Mouse (Mus musculus) embryonic facial prominence, embryonic 11.5 days (tissue): Measurements from ENCODE around the gene Intu. TPM values are rescaled to one million over a fixed set of nuclear protein-coding genes. Genes with fewer than 3 reads are reported as not detected.

Experiments used
- ATAC-seq: fragments of 200-750 bp; cut with Nextera tagmentation; replicated peaks from 2 replicates; pipeline ENCODE4 v1.8.0; 2017; ENCODE audit warnings: low read depth; ENCODE audit not compliant: insufficient number of reproducible peaks, low FRiP score, low TSS enrichment
- DNase-seq: peaks from one replicate; pipeline ENCODE4 v3.0.0-alpha.2; 2015; ENCODE audit warnings: low spot score
- H3K27ac ChIP-seq: fragments of 300-500 bp; sonication (generic); replicated peaks from 2 replicates; pipeline ENCODE4 v1.5.1; 2014; ENCODE audit warnings: mild to moderate bottlenecking, low read depth, low read length, control low read depth
- H3K27me3 ChIP-seq: fragments of 300-500 bp; sonication (generic); 2 replicates; pipeline ENCODE4 v1.6.1; 2014; ENCODE audit warnings: mild to moderate bottlenecking, low read length, moderate library complexity, mixed read lengths; ENCODE audit not compliant: control insufficient read depth, insufficient read depth
- H3K36me3 ChIP-seq: fragments of 300-500 bp; sonication (generic); replicated peaks from 2 replicates; pipeline ENCODE4 v1.6.1; 2014; ENCODE audit warnings: low read depth, mild to moderate bottlenecking, low read length, moderate library complexity, mixed read lengths; ENCODE audit not compliant: control insufficient read depth, insufficient read depth
- H3K4me1 ChIP-seq: fragments of 300-500 bp; sonication (generic); 2 replicates; pipeline ENCODE4 v1.6.1; 2014; ENCODE audit warnings: low read length, mixed read lengths; ENCODE audit not compliant: control insufficient read depth, insufficient read depth
- H3K4me2 ChIP-seq: fragments of 300-500 bp; sonication (generic); 2 replicates; pipeline ENCODE4 v1.6.1; 2014; ENCODE audit warnings: low read depth, mild to moderate bottlenecking, control low read depth, low read length, moderate library complexity
- H3K4me3 ChIP-seq: fragments of 300-500 bp; sonication (generic); 2 replicates; pipeline ENCODE4 v1.5.1; 2014; ENCODE audit warnings: low read depth, low read length, control low read depth
- H3K9ac ChIP-seq: fragments of 300-500 bp; sonication (generic); replicated peaks from 2 replicates; pipeline ENCODE4 v1.6.1; 2014; ENCODE audit warnings: mild to moderate bottlenecking, control low read depth, low read length
- H3K9me3 ChIP-seq: fragments of 300-500 bp; sonication (generic); replicated peaks from 2 replicates; pipeline ENCODE4 v1.6.1; 2016; ENCODE audit warnings: mild to moderate bottlenecking, low read length, inconsistent platforms, mixed read lengths; ENCODE audit not compliant: control insufficient read depth
- WGBS: fragments of 180-500 bp; shearing (Covaris S2); extraction: QIAGEN DNeasy Blood & Tissue Kit; methylation state at CpG from one replicate; pipeline ENCODE4 v1.1.7; 2014; 5-methylcytosine and 5-hydroxymethylcytosine counted together
- polyA plus RNA-seq: library from polyadenylated mRNA; unstranded; fragments of >200 nt; fragmentation: Nextera tagmentation; extraction: Ambion mirVana; gene quantifications from 2 replicates; pipeline ENCODE4 v1.2.1, GENCODE M21; 2014

Intu gene
- polyA plus RNA-seq, 1 experiment from 2014 or later = 7.1 TPM

DNA sequence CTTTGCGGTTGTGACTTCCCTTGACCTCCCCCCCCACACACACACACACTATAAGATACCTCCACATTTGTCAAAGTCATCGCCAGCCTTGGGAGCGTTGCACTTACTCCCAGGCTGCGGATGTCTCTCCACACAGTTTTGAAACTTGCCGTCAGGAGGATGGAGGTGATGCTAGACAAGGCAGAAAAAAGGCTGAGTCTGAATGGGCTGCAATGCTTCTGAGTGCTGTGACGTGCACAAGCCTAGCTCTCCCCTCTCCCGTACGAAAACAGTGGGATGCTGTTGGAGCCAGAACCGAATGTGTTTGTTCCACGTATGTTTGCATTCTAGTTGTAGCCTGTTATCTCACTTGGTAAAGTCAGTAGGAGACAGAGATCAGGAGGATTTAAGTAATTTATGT is 162.3 kb downstream of the Intu start:
- Histone ChIP-seq H3K27ac (no peak overlapping the region), H3K9ac (no peak overlapping the region), H3K27me3 (no peaks in the 10 kb centered on the region), H3K36me3 (no peaks in the 10 kb centered on the region), H3K4me1 (no peaks in the 10 kb centered on the region), H3K9me3 (no peaks in the 10 kb centered on the region), H3K4me3 (no peak overlapping the region), H3K4me2 (no peak overlapping the region)
- 84% methylated on average over 10 of the region's 10 CpGs for WGBS
- no peak for DNase-seq
- ATAC-seq = no peak

DNA sequence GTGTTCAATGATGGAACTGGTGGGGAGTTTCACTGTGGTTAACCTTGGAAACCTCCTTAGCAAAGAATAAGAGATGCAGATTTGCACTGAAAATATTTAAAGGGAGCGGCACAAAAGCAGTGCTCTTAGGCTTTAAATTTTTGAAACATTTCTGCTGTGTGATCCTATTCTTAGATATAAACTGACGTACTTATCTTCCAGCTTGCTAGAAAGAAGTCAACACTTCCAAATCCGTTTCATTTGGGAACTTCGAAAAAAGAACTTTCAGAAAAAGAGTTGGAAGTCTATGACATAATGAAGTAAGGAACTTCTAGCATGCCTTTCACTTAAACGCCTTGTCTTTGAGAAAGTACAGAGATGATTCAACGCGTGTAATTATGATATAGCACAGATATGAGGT is 162.9 kb downstream of the Intu start:
- 88% methylated on average over 7 of the region's 7 CpGs for WGBS
- Histone ChIP-seq H3K4me3 (no peak overlapping the region), H3K27ac (no peak overlapping the region), H3K27me3 (no peaks in the 10 kb centered on the region), H3K9ac (no peak overlapping the region), H3K9me3 (no peaks in the 10 kb centered on the region), H3K4me2 (no peak overlapping the region), H3K36me3 (no peaks in the 10 kb centered on the region), H3K4me1 (no peaks in the 10 kb centered on the region)
- ATAC-seq (no peak), DNase-seq (no peak)

- Histone ChIP-seq H3K4me2 (no peak overlapping the region), H3K27me3 (no peaks in the 10 kb centered on the region), H3K27ac (no peak overlapping the region), H3K4me1 (no peaks in the 10 kb centered on the region), H3K9me3 (no peaks in the 10 kb centered on the region), H3K4me3 (no peak overlapping the region), H3K9ac (no peak overlapping the region), H3K36me3 (no peaks in the 10 kb centered on the region)
- no peak for ATAC-seq
- no peak for DNase-seq
- 66% methylated on average over 2 of the region's 2 CpGs for WGBS
Measured at GRCm38 (mm10) chr3:40694438-40694837, 163.4 kb downstream of the Intu start.

- no peaks in the 10 kb centered on the region for H3K36me3 ChIP-seq
- DNase-seq (no peak), ATAC-seq (no peak)
- no peaks in the 10 kb centered on the region for H3K27me3 ChIP-seq
- no peaks in the 10 kb centered on the region for H3K4me1 ChIP-seq
- H3K4me3 ChIP-seq = no peak overlapping the region
- WGBS = 98% methylated on average over 2 of the region's 2 CpGs
- no peak overlapping the region for H3K9ac ChIP-seq
- no peak overlapping the region for H3K27ac ChIP-seq
- no peaks in the 10 kb centered on the region for H3K9me3 ChIP-seq
- H3K4me2 ChIP-seq = no peak overlapping the region
Measured at GRCm38 (mm10) chr3:40695162-40695561, 164.1 kb downstream of the Intu start.

DNA sequence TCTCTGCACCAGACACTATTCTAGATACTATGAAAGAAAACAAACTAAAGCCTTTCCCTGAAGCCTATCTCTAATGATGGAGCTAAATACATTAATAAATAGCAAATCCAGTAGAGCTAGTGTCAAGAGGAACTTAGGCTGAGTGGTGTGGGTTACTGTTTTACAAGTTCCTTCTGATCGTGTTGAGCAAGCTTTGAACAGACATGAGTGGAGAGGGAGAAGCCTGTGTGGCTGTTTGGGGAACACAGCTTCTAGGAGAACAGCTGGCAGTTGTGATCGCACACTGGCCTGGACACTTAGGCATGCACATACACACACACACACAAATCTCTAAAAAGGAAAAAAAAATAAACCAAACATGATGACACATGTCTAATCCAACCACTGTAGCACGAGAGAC is 167.7 kb downstream of the Intu start:
- H3K4me1 ChIP-seq = no peaks in the 10 kb centered on the region
- H3K27ac ChIP-seq = no peak overlapping the region
- H3K4me3 ChIP-seq = no peak overlapping the region
- 88% methylated on average over 3 of the region's 3 CpGs for WGBS
- H3K4me2 ChIP-seq = no peak overlapping the region
- DNase-seq (no peak), ATAC-seq (no peak)
- H3K9ac ChIP-seq = no peak overlapping the region
- no peaks in the 10 kb centered on the region for H3K36me3 ChIP-seq
- no peaks in the 10 kb centered on the region for H3K27me3 ChIP-seq
- H3K9me3 ChIP-seq = no peaks in the 10 kb centered on the region

DNA sequence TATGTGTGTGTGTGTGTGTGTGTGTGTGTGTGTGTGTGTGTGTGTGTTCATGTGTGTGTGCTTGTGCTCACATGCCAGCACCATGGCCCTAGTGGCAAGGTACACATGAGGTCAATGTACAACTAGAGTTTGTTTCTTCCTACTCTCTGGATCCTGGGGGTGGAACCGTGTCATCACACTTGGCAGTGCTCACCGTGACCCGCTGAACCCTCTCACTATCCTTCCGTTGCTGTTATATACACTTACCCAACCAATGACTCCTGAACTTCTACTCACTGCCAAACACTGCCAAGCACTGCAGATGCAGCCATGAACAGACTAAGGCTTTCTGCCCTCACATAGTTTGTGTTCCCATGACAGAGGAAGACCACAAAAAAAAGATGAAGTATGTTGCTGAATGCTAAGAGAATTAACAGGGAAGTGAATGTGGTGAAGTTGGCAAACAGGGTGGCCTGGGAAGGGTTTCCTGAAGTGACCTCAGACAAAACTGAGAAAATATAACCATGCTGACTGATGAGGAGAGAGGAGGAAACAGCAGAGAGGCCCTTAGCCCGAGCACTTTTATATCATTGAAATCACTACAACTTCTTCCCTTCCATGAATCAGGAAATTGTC is 173.8 kb downstream of the Intu start:
- Histone ChIP-seq H3K4me3 (no peak overlapping the region), H3K27ac (no peak overlapping the region), H3K27me3 (no peaks in the 10 kb centered on the region), H3K36me3 (no peaks in the 10 kb centered on the region), H3K9ac (no peak overlapping the region), H3K4me1 (no peaks in the 10 kb centered on the region), H3K9me3 (no peaks in the 10 kb centered on the region), H3K4me2 (no peak overlapping the region)
- WGBS = 88% methylated on average over 5 of the region's 5 CpGs
- DNase-seq (no peak), ATAC-seq (no peak)

GRCm38 (mm10) chr3:40708655-40709054 is 177.6 kb downstream of the Intu start, which contains the start of gene Slc25a31:
TSS of gene Slc25a31 (plus strand) at chr3:40708855.
- Histone ChIP-seq H3K4me3 (no peak within 1 kb of the TSS), H3K4me2 (no peak within 1 kb of the TSS), H3K9ac (no peak within 1 kb of the TSS), H3K27me3 (no peaks in the 10 kb centered on the region), H3K9me3 (no peaks in the 10 kb centered on the region), H3K36me3 (no peaks in the 10 kb centered on the region), H3K4me1 (no peaks in the 10 kb centered on the region), H3K27ac (no peak within 1 kb of the TSS)
- DNase-seq (no peak), ATAC-seq (no peak)
- WGBS = 88% methylated on average over 30 of the region's 30 CpGs

DNA sequence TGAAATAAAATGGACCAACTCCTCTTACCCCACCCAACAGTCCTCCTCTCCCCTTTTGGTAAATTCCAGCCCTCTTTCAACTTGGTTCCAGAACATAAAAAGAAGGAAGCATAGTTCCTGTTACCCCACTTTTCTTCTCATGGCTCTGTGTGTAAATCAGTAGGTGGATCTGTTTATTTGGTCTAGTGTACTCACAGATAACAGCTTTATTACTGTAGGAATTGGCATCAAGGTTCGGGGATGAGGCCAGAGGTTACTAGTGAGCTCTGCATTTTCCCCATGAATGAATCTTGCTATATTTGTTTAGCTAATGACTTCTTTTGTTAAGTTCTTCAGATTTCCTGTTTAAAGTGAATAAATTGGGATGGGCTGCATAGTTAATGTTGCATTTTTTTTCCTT is 185.0 kb downstream of the Intu start:
- WGBS = 61% methylated on average over 1 of the region's 1 CpGs
- Histone ChIP-seq H3K4me3 (no peak overlapping the region), H3K27me3 (no peaks in the 10 kb centered on the region), H3K4me2 (no peak overlapping the region), H3K27ac (no peak overlapping the region), H3K4me1 (no peaks in the 10 kb centered on the region), H3K36me3 (no peaks in the 10 kb centered on the region), H3K9ac (no peak overlapping the region), H3K9me3 (no peaks in the 10 kb centered on the region)
- DNase-seq = no peak
- no peak for ATAC-seq
